In the genomic region with DNA sequence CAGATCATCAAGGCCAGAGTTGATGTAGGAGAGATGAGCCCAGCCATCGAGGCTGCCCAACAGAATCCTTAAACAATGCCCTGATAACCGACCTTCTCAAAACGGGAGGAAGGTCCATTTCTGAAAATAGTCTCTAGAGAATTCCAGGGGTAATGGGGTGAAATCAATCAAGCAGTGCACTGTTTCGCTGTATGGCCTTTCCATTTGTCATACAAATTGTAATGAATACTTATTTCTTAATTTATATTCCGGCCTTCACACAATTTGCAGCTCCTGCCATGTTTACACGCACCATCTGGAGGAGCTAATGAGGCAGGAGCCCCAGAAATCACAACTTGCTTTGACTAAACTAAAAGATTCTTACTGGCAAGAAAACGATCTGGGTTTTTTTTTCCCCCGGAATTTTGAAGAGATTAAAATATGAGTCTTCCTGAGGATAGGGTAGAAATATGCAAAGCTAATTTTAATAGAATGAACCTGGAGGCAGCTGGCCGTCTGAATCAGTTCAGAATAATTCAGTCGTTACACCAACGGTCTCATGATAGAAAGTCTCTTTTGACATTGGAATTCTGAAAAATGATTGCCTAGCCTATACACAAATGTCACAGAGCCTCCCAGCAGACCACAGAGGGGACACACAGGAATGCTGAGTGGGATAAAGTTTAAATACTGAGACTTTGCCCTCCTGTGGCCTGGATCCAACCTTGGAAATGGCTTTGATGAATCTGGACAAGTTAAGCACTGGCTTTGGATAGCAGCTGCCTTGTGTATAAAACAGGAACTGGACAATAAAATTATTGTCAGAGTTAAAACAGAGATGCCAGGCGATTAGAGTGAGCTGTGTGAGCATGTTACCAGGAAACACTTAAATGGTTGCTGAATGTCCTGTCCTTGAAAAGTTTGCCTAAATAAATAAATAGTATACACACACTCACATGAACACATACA, we compare ENCODE assay signal across 16 mouse cellular contexts.
A peak's percentile ranks its signal among the peaks of the same experiment; 100 is the strongest.
DNase-seq lines count a peak whose midpoint lies in the region; ATAC-seq lines count a peak whose summit lies in the region.
"Had no signal": no experiment of that assay in that cellular context is flagged by ENCODE, and none has a peak within 500 bp of the region (broad histone marks: within the 10 kb centered on the region; RNA-seq: fewer than 3 reads in every experiment).

No protein-coding gene starts in this region.

- no peak overlapping the region for H3K4me2 ChIP-seq in intestine, embryonic 15.5 days (replicated peaks)
- H3K4me2 ChIP-seq: embryonic facial prominence, embryonic 13.5 days; liver, embryonic 13.5 days had no signal

- no peak overlapping the region for H3K4me3 ChIP-seq in heart, embryonic 10.5 days
- no peak overlapping the region for H3K4me3 ChIP-seq in intestine, embryonic 15.5 days (replicated peaks)
- H3K4me3 ChIP-seq: embryonic facial prominence, embryonic 13.5 days; liver, embryonic 13.5 days had no signal

- no peaks in the 10 kb centered on the region for H3K4me1 ChIP-seq in heart, embryonic 10.5 days
- H3K4me1 ChIP-seq in intestine, embryonic 15.5 days (replicated peaks), result no peaks in the 10 kb centered on the region
- H3K4me1 ChIP-seq: liver, embryonic 13.5 days had no signal

- H3K9ac ChIP-seq in intestine, embryonic 15.5 days, result no peak overlapping the region
- H3K9ac ChIP-seq: embryonic facial prominence, embryonic 13.5 days; liver, embryonic 13.5 days had no signal

- peak; percentile 46 for DNase-seq in heart, embryonic 10.5 days (ENCODE audit: low spot score)
- no peak for DNase-seq in heart, postnatal 4 days
- peak; percentile 79 for DNase-seq in Muller cell, postnatal 12 days (ENCODE audit: inconsistent ontology term)
- DNase-seq in kidney, postnatal 36 days, result peak; percentile 31 to 52
- DNase-seq in gastrocnemius, postnatal 14 days, result no peak
- DNase-seq in frontal cortex, postnatal 25 days (ENCODE audit: low spot score in 2 of 2), result no peak
- DNase-seq in testis, postnatal 10 days (ENCODE audit: low spot score), result no peak
- DNase-seq: adrenal gland, adult 8-10 months; cerebellum, adult 2 months; gastrocnemius, postnatal 36 days; heart, postnatal 14 days; liver, embryonic 13.5 days; spleen, adult 18-20 months had no signal

- H3K27ac ChIP-seq in heart, embryonic 10.5 days, result no peak overlapping the region
- peak overlapping the region; percentile 0; the same call in 1 of the 2 replicates for H3K27ac ChIP-seq in intestine, embryonic 15.5 days
- H3K27ac ChIP-seq: embryonic facial prominence, embryonic 13.5 days; liver, embryonic 13.5 days had no signal

- ATAC-seq in intestine, embryonic 15.5 days, result no peak
- ATAC-seq: midbrain, embryonic 16.5 days had no signal

- H3K36me3 ChIP-seq in heart, embryonic 10.5 days, result no peaks in the 10 kb centered on the region
- H3K36me3 ChIP-seq in intestine, embryonic 15.5 days, result no peaks in the 10 kb centered on the region
- H3K36me3 ChIP-seq: embryonic facial prominence, embryonic 13.5 days; liver, embryonic 13.5 days had no signal

- intact Hi-C loops in gastrocnemius, postnatal 14 days (cut with DNase I; ENCODE audit: low total_unique reads), result no loop called here

- 80% methylated on average over 12 of the region's 12 CpGs for WGBS in heart, embryonic 10.5 days
- 41% methylated on average over 12 of the region's 12 CpGs for WGBS in intestine, embryonic 15.5 days

- H3K27me3 ChIP-seq in heart, embryonic 10.5 days (ENCODE audit: insufficient read depth, poor library complexity, severe bottlenecking), result no peaks in the 10 kb centered on the region
- H3K27me3 ChIP-seq in intestine, embryonic 15.5 days (replicated peaks), result no peaks in the 10 kb centered on the region
- H3K27me3 ChIP-seq: embryonic facial prominence, embryonic 13.5 days; liver, embryonic 13.5 days had no signal

- no peaks in the 10 kb centered on the region for H3K9me3 ChIP-seq in heart, embryonic 10.5 days
- no peaks in the 10 kb centered on the region for H3K9me3 ChIP-seq in intestine, embryonic 15.5 days
- H3K9me3 ChIP-seq: embryonic facial prominence, embryonic 13.5 days; liver, embryonic 13.5 days had no signal

Comparison
In these comparisons a context has a peak if more than half of its experiments do, and no peak if none do; other contexts are left out.
1. DNase-seq: peak in heart, embryonic 10.5 days (single experiment), Muller cell, postnatal 12 days (single experiment) and kidney, postnatal 36 days (2 of 2); none in heart, postnatal 4 days (single experiment), gastrocnemius, postnatal 14 days (single experiment), frontal cortex, postnatal 25 days (0 of 2) and testis, postnatal 10 days (single experiment).